Mouse (Mus musculus) layer of hippocampus, adult 2 months (tissue): ENCODE results near the gene Hoxb5. TPM values are rescaled to one million over a fixed set of nuclear protein-coding genes. Genes with fewer than 3 reads are reported as not detected.

ENCODE experiments used
- DNase-seq, 2 experiments: peaks; one replicate each; pipeline ENCODE4 v3.0.0; 2022; ENCODE audit warnings: low spot score in 2 of 2
- H3K27ac ChIP-seq: fragments of 200-600 bp; 2 replicates; pipeline ENCODE4 v1.8.1; 2022
- H3K4me3 ChIP-seq: fragments of 200-600 bp; 2 replicates; pipeline ENCODE4 v1.8.1; 2022; ENCODE audit warnings: mild to moderate bottlenecking
- CTCF ChIP-seq: fragments of 200-600 bp; conservative IDR thresholded peaks from 2 replicates; pipeline ENCODE4 v1.8.1; 2022; ENCODE audit warnings: antibody characterized with exemption, mild to moderate bottlenecking, moderate library complexity
- total RNA-seq, 2 experiments: library from RNA; stranded (reverse); gene quantifications; 2 replicates each; pipeline ENCODE4 v1.2.3; 2021

Hoxb5 gene
- total RNA-seq, 2 experiments from 2014 or later = not detected

- no peak overlapping the region for H3K4me3 ChIP-seq
- DNase-seq = no peak
- TF ChIP-seq CTCF = no peak
- no peak overlapping the region for H3K27ac ChIP-seq
Observed at GRCm38 (mm10) chr11:96278324-96278723, 24.8 kb upstream of the Hoxb5 start.

- peak; percentile 80 to 90 for DNase-seq
- Histone ChIP-seq H3K4me3 (no peak overlapping the region), H3K27ac (no peak overlapping the region)
- TF ChIP-seq CTCF = peak; percentile 97
Observed at GRCm38 (mm10) chr11:96278773-96279172, 24.4 kb upstream of the Hoxb5 start.

DNA sequence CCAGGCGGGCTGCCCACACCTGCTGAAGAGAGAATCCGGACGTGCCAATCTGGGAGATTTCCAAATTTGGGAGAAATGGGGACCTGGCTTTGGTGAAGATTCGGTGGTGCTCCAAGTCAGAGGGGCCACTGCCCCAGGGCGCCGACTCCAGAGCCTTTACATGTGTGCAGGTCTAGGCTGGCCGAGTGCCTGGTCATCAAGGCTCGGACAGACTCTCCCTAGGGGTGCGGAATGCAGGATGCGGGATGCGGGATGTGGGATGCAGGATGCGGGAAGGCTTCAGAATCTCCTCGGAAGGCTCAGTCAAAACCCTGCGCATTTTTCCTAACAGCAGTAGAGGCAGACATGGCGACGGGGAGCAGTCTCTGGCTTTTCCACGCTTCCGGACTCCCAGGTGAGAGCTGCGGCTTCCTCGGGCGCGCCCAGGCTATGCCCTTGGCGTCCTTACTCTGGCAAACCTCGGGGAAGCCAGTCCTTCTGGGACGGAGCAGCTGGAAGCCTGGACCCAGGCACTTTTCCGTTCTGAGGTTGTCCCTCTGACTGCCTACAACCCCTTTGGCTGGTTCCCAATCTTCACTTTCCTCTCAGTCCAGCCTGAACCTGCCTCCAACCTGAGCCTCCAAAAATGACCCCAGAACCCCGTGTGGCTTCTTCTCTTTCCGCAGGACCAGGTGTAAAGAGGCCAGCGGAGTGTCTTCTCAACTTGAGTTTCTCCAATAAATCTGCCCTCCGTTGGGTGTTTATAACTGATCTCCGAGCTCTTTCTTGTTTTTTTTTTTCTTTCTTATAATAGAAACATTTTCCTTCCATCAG is 23.5 kb upstream of the Hoxb5 start:
- TF ChIP-seq CTCF = no peak
- DNase-seq = no peak
- Histone ChIP-seq H3K4me3 (no peak overlapping the region), H3K27ac (no peak overlapping the region)

- Histone ChIP-seq H3K27ac (no peak overlapping the region), H3K4me3 (no peak overlapping the region)
- TF ChIP-seq CTCF = no peak
- DNase-seq = no peak
Observed at GRCm38 (mm10) chr11:96280399-96281378, 22.4 kb upstream of the Hoxb5 start.

GRCm38 (mm10) chr11:96281396-96281795 is 21.7 kb upstream of the Hoxb5 start:
- DNase-seq = no peak
- no peak overlapping the region for H3K27ac ChIP-seq
- no peak for TF ChIP-seq CTCF
- H3K4me3 ChIP-seq = no peak overlapping the region

DNA sequence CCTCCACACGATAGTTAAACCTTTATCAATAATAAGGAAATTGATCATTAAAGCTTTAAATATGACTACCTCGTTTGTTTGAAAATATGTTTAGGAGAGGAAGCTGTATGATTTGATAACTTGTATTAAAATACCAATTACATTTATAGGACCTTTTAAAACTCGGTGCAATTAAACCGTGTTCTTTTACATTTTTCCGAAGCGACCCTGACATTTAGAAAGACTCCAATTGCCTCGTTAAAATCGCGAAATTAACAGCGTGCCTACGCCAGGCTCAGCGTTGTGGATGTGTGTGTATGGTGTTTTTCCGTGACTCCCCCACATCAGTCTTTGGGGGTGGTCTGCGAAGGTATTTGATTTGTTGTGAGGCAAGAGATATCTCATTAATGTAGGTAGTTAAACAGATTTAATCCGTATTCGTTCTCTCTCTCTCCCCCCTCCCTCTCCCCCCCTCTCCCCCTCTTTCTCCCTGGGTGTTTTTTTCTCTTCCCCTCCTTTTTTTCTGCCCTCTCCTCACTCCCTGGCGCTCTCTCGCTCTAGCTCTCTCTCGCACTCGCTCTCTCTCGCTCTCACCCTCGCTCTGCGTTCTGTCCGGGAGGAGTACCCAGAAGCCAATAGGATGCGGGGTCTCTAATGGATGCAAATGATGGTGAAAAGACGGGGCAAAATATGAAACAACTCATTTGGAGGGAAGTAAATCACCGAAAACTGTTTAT is 21.1 kb upstream of the Hoxb5 start, which contains the start of gene Hoxb8:
Gene Hoxb8, plus strand, starts transcription at position 51 of the 716 bp plus-strand sequence.
- Histone ChIP-seq H3K4me3 (no peak within 1 kb of the TSS), H3K27ac (no peak within 1 kb of the TSS)
- TF ChIP-seq CTCF = no peak
- no peak for DNase-seq

- no peak for TF ChIP-seq CTCF
- H3K27ac ChIP-seq = no peak overlapping the region
Observed at GRCm38 (mm10) chr11:96282795-96283430, 20.2 kb upstream of the Hoxb5 start.

DNA sequence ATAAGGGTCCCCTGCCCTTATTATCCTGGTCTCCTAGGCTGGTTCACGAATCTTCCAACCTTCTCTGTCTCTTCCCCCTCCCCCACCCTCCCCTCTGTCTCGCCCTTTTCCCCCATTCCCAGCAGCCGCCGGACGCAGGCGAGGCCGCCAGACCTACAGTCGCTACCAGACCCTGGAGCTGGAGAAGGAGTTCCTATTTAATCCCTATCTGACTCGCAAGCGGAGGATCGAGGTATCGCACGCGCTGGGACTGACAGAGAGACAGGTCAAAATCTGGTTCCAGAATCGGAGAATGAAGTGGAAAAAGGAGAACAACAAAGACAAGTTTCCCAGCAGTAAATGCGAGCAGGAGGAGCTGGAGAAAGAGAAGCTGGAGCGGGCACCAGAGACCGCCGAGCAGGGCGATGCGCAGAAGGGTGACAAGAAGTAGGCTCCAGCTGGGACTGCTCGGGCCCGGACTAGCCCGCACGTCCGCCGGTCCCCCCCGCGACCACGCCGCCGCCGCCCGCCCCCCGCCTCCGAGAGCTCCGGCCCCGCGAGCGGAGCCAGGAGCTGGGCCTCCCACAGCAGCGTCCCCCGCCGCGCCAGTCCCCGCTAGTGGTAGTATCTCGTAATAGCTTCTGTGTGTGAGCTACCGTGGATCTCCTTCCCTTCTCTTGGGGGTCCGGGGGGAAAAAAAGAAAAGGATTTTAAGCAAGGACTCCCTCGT is 18.9 kb upstream of the Hoxb5 start:
- no peak for DNase-seq
- TF ChIP-seq CTCF = peak; percentile 52
- H3K4me3 ChIP-seq = no peak overlapping the region
- no peak overlapping the region for H3K27ac ChIP-seq

More at GRCm38 (mm10) chr11:96282795-96283430, 20.2 kb upstream of the Hoxb5 start:
- H3K4me3 ChIP-seq = no peak overlapping the region
- no peak for DNase-seq

DNA sequence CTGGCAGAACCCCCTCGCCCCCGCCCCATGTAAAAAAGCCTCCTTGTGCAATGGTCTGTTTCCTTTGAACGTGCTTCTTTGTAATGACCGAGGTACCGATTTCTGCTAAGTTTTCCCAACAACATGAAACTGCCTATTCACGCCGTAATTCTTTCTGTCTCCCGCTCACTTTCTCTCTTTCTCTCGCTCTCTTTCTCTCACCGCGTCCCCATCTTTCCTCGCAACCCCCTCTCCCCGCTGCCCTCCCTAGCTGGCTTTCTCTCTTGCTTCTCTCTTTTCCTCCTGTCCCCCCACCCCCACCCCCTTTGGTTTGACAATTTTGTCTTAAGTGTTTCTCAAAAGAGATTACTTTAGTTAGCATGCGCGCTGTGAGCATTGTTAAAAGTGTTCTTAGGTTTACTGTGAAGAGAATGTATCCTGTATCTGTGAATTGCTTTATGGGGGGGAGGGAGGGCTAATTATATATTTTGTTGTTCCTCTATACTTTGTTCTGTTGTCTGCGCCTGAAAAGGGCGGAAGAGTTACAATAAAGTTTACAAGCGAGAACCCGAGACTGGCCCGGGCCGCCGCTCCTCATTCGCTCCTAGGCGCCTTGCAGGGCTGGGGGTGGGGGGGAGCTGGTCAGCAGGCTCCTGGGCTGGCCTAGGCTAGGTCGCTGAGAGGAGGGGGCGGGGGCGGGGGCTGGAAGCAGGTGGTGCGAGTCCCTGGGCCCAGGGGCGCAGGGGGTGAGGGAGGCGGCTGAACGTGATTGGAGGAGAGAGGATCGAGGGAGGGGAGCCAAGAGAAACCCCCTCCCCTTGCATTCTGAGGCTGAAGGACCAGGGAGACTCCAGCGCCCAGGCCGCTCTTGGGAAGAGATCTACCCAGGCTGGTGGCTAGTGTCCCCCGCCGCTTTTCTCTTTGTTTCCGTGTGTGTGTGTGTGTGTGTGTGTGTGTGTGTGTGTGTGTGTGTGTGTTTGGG is 18.1 kb upstream of the Hoxb5 start:
- no peak for DNase-seq
- Histone ChIP-seq H3K4me3 (no peak overlapping the region), H3K27ac (no peak overlapping the region)
- TF ChIP-seq CTCF = no peak
